Comparison of ENCODE assay signal across 10 mouse cellular contexts in genomic region chr12:28974571-28975041, GRCm38 (mm10).
A peak's percentile ranks its signal among the peaks of the same experiment; 100 is the strongest.
DNase-seq lines count a peak whose midpoint lies in the region; ATAC-seq and TF ChIP-seq lines count a peak whose summit lies in the region.
"Had no signal": no experiment of that assay in that cellular context is flagged by ENCODE, and none has a peak within 500 bp of the region (broad histone marks: within the 10 kb centered on the region; RNA-seq: fewer than 3 reads in every experiment).

No protein-coding gene starts in this region.

- no peak for ATAC-seq in embryonic facial prominence, embryonic 11.5 days (replicated peaks; ENCODE audit: insufficient number of reproducible peaks, low FRiP score, low TSS enrichment, low read depth)
- peak; percentile 80 for ATAC-seq in midbrain, postnatal 0 days (ENCODE audit: low FRiP score)

- 65% methylated on average over 6 of the region's 6 CpGs for WGBS in embryonic facial prominence, embryonic 11.5 days
- 15% methylated on average over 6 of the region's 6 CpGs for WGBS in midbrain, postnatal 0 days

- no peaks in the 10 kb centered on the region for H3K36me3 ChIP-seq in CH12.LX (replicated peaks in 1 of 2; ENCODE audit: control insufficient read depth in 1 of 2, insufficient read depth in 1 of 2, low read length in 1 of 2)
- H3K36me3 ChIP-seq in embryonic facial prominence, embryonic 11.5 days (replicated peaks; ENCODE audit: control insufficient read depth, insufficient read depth, low read depth, low read length) = no peaks in the 10 kb centered on the region
- H3K36me3 ChIP-seq in midbrain, postnatal 0 days (ENCODE audit: insufficient read depth, low read length) = no peaks in the 10 kb centered on the region
- H3K36me3 ChIP-seq: embryonic facial prominence, embryonic 12.5 days; limb, embryonic 15.5 days had no signal

- H3K27me3 ChIP-seq in CH12.LX (replicated peaks) = no peaks in the 10 kb centered on the region
- no peaks in the 10 kb centered on the region for H3K27me3 ChIP-seq in embryonic facial prominence, embryonic 11.5 days (ENCODE audit: control insufficient read depth, insufficient read depth, low read length)
- H3K27me3 ChIP-seq in midbrain, postnatal 0 days (ENCODE audit: insufficient read depth, low read length) = no peaks in the 10 kb centered on the region
- H3K27me3 ChIP-seq: embryonic facial prominence, embryonic 12.5 days; limb, embryonic 15.5 days had no signal

- H3K27ac ChIP-seq in CH12.LX (ENCODE audit: insufficient read depth, low read depth) = no peak overlapping the region
- no peak overlapping the region for H3K27ac ChIP-seq in embryonic facial prominence, embryonic 11.5 days (replicated peaks; ENCODE audit: low read depth, low read length)
- H3K27ac ChIP-seq in layer of hippocampus, adult 2 months = peak overlapping the region; percentile 93
- peak overlapping the region; percentile 65 for H3K27ac ChIP-seq in midbrain, postnatal 0 days (ENCODE audit: low read depth, low read length)
- H3K27ac ChIP-seq: embryonic facial prominence, embryonic 12.5 days; limb, embryonic 15.5 days had no signal

- no peaks in the 10 kb centered on the region for H3K79me2 ChIP-seq in CH12.LX (replicated peaks; ENCODE audit: control insufficient read depth, extremely low read depth, insufficient read depth, poor library complexity, severe bottlenecking)

- no peak overlapping the region for H3K9ac ChIP-seq in CH12.LX (ENCODE audit: insufficient read depth, low read depth)
- H3K9ac ChIP-seq in embryonic facial prominence, embryonic 11.5 days (replicated peaks; ENCODE audit: low read length) = no peak overlapping the region
- H3K9ac ChIP-seq in midbrain, postnatal 0 days (replicated peaks; ENCODE audit: low read length, poor library complexity, severe bottlenecking) = no peak overlapping the region
- H3K9ac ChIP-seq: embryonic facial prominence, embryonic 12.5 days; limb, embryonic 15.5 days had no signal

- no peaks in the 10 kb centered on the region for H3K4me1 ChIP-seq in CH12.LX (ENCODE audit: control insufficient read depth in 1 of 2, insufficient read depth in 2 of 2)
- no peaks in the 10 kb centered on the region for H3K4me1 ChIP-seq in embryonic facial prominence, embryonic 11.5 days (ENCODE audit: control insufficient read depth, insufficient read depth, low read length)
- H3K4me1 ChIP-seq in midbrain, postnatal 0 days (ENCODE audit: insufficient read depth, low read length) = peaks cover 3% of the 10 kb centered on the region; the same call in 1 of the 2 replicates
- H3K4me1 ChIP-seq: embryonic facial prominence, embryonic 12.5 days; limb, embryonic 15.5 days had no signal

- peak in 1 of 2 experiments; percentile 42; a peak in 2 of 4 replicates for TF ChIP-seq CTCF in CH12.LX (conservative IDR thresholded peaks at IDR 0.05 in 1 of 2, IDR thresholded peaks at IDR 0.05 in 1 of 2; ENCODE audit: low read depth in 2 of 2, low read length in 2 of 2)
- TF ChIP-seq CTCF in layer of hippocampus, adult 2 months (conservative IDR thresholded peaks at IDR 0.05) = peak; percentile 84
- TF ChIP-seq CTCF in midbrain, postnatal 0 days (IDR thresholded peaks at IDR 0.05) = peak; percentile 71

- TF ChIP-seq POLR2A in CH12.LX (IDR thresholded peaks at IDR 0.05; ENCODE audit: low read depth, low read length) = no peak

- no peak for TF ChIP-seq EP300 in CH12.LX (IDR thresholded peaks at IDR 0.05; ENCODE audit: low read length)

- peaks cover 3% of the 10 kb centered on the region for H3K9me3 ChIP-seq in CH12.LX (replicated peaks; ENCODE audit: low read length)
- H3K9me3 ChIP-seq in embryonic facial prominence, embryonic 11.5 days (replicated peaks; ENCODE audit: control insufficient read depth, low read length) = no peaks in the 10 kb centered on the region
- H3K9me3 ChIP-seq in midbrain, postnatal 0 days (ENCODE audit: low read length) = no peaks in the 10 kb centered on the region
- H3K9me3 ChIP-seq: embryonic facial prominence, embryonic 12.5 days had no signal

- DNase-seq in cerebellum, postnatal 10 days = peak; percentile 70 to 72
- no peak for DNase-seq in cerebellum, adult 9-11 months
- DNase-seq in CH12.LX (ENCODE audit: extremely low read depth) = no peak
- peak; percentile 9 for DNase-seq in embryonic facial prominence, embryonic 11.5 days (ENCODE audit: low spot score)
- peak; percentile 66 to 87 for DNase-seq in layer of hippocampus, adult 2 months (ENCODE audit: low spot score in 2 of 2)
- peak; percentile 85 for DNase-seq in midbrain, postnatal 0 days (ENCODE audit: low spot score)
- DNase-seq in natural killer cell, adult 2 months (ENCODE audit: low spot score in 2 of 2) = no peak
- DNase-seq in gastrocnemius, postnatal 4 days (ENCODE audit: low spot score in 2 of 2) = no peak

- dilution Hi-C loops in CH12.LX (cut with MboI; ENCODE audit: extremely low pct_ligation_motif_present, extremely low pct_unique_long_range_greater_than_20kb, low sequenced_read_pairs) = no loop called here

- peak; percentile 9; the same call in 1 of the 2 replicates for TF ChIP-seq RAD21 in CH12.LX (IDR thresholded peaks at IDR 0.05; ENCODE audit: low read depth, low read length)

- H3K4me3 ChIP-seq in CH12.LX (replicated peaks in 1 of 3; ENCODE audit: low read depth in 2 of 3, low read length in 2 of 3, poor library complexity in 1 of 3) = no peak overlapping the region
- no peak overlapping the region for H3K4me3 ChIP-seq in embryonic facial prominence, embryonic 11.5 days (ENCODE audit: low read depth, low read length)
- no peak overlapping the region for H3K4me3 ChIP-seq in layer of hippocampus, adult 2 months
- H3K4me3 ChIP-seq in midbrain, postnatal 0 days (ENCODE audit: low read depth, low read length) = no peak overlapping the region
- H3K4me3 ChIP-seq: embryonic facial prominence, embryonic 12.5 days; limb, embryonic 15.5 days had no signal

- no peak overlapping the region for H3K4me2 ChIP-seq in CH12.LX (ENCODE audit: insufficient read depth, low read depth, poor library complexity, severe bottlenecking)
- no peak overlapping the region for H3K4me2 ChIP-seq in embryonic facial prominence, embryonic 11.5 days (ENCODE audit: low read depth, low read length)
- H3K4me2 ChIP-seq in midbrain, postnatal 0 days (ENCODE audit: low read depth, low read length, poor library complexity, severe bottlenecking) = no peak overlapping the region
- H3K4me2 ChIP-seq: embryonic facial prominence, embryonic 12.5 days; limb, embryonic 15.5 days had no signal

- in situ Hi-C loops in CH12.LX (cut with MboI; ENCODE audit: low pct_ligation_motif_present, low pct_unique_long_range_greater_than_20kb, low sequenced_read_pairs) = no loop called here

TF ChIP-seq in CH12.LX, 34 proteins besides CTCF, POLR2A, EP300 and RAD21:
- TF ChIP-seq MAX (IDR thresholded peaks at IDR 0.05; ENCODE audit: low read length) (no peak), ETS1 (conservative IDR thresholded peaks at IDR 0.05; ENCODE audit: low read depth, low read length) (no peak), PAX5 (IDR thresholded peaks at IDR 0.05; ENCODE audit: low read length) (no peak), HCFC1 (IDR thresholded peaks at IDR 0.05; ENCODE audit: low read depth, low read length) (no peak), NRF1 (IDR thresholded peaks at IDR 0.05; ENCODE audit: low read depth, low read length) (no peak), JUN (IDR thresholded peaks at IDR 0.05; ENCODE audit: insufficient read depth, low read depth, low read length) (no peak), TBP (conservative IDR thresholded peaks at IDR 0.05; ENCODE audit: low read depth, low read length) (no peak), BHLHE40 (IDR thresholded peaks at IDR 0.05; ENCODE audit: low read depth, low read length) (no peak), SIN3A (IDR thresholded peaks at IDR 0.05; ENCODE audit: low read length) (no peak), NELFE (IDR thresholded peaks at IDR 0.05; ENCODE audit: low read depth, low read length) (no peak), TCF12 (IDR thresholded peaks at IDR 0.05; ENCODE audit: low read depth, low read length) (no peak), MAFK (IDR thresholded peaks at IDR 0.05; ENCODE audit: insufficient replicate concordance, low read length) (no peak), SMC3 (IDR thresholded peaks at IDR 0.05; ENCODE audit: low read depth, low read length) (no peak), MAZ (IDR thresholded peaks at IDR 0.05; ENCODE audit: low read depth, low read length) (no peak), CHD1 (IDR thresholded peaks at IDR 0.05; ENCODE audit: low read depth, low read length) (no peak), ZC3H11A (IDR thresholded peaks at IDR 0.05; ENCODE audit: low read depth, low read length) (no peak)

Comparison
In these comparisons a context has a peak if more than half of its experiments do, and no peak if none do; other contexts are left out.
1. DNase-seq: peak in cerebellum, postnatal 10 days (2 of 2), embryonic facial prominence, embryonic 11.5 days (single experiment), layer of hippocampus, adult 2 months (2 of 2) and midbrain, postnatal 0 days (single experiment); none in cerebellum, adult 9-11 months (single experiment), CH12.LX (single experiment), natural killer cell, adult 2 months (0 of 2) and gastrocnemius, postnatal 4 days (0 of 2).
2. H3K27ac ChIP-seq: peak in layer of hippocampus, adult 2 months (single experiment) and midbrain, postnatal 0 days (single experiment); none in CH12.LX (single experiment) and embryonic facial prominence, embryonic 11.5 days (single experiment).